Comparison of ENCODE assay signal across 16 mouse cellular contexts in the genomic region with DNA sequence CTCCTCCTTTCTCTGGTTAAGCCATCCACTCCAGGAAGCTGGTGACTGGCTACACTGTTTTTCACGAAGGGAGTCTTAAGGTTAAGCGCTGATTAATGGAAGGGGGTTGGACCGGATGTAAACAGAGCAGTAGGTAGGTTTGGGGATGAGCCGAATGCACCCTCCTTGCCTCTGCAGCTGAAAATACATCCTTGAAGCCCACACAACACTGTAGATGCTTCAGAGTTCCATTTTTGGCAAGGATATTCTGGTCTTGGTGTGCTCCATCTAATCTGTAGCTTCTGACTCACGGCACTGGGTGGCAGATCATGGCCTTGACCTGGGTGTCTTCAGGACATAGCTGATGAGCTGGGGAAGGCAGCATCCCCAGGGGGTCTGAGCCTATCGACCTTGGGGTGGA.
"Had no signal": no experiment of that assay in that cellular context is flagged by ENCODE, and none has a peak within 500 bp of the region (broad histone marks: within the 10 kb centered on the region; RNA-seq: fewer than 3 reads in every experiment).

No protein-coding gene starts in this region.

- H3K9ac ChIP-seq: limb, embryonic 13.5 days; liver, embryonic 15.5 days; neural tube, embryonic 15.5 days had no signal

- H3K27me3 ChIP-seq: limb, embryonic 13.5 days; liver, embryonic 15.5 days; neural tube, embryonic 15.5 days had no signal

- DNase-seq: kidney, adult 11 months; kidney, adult 9 months; kidney, postnatal 36 days; left cerebral cortex, postnatal 4 days; lung, adult 2 months; lung, postnatal 10 days; lung, postnatal 4 days; midbrain, embryonic 14.5 days; right cerebral cortex, postnatal 14 days; thymus, postnatal 4 days had no signal

- H3K9me3 ChIP-seq: limb, embryonic 13.5 days; liver, embryonic 15.5 days; midbrain, embryonic 10.5 days; neural tube, embryonic 15.5 days had no signal

- H3K4me2 ChIP-seq: limb, embryonic 13.5 days; liver, embryonic 15.5 days; neural tube, embryonic 15.5 days had no signal

- H3K36me3 ChIP-seq: limb, embryonic 13.5 days; liver, embryonic 15.5 days; midbrain, embryonic 10.5 days; neural tube, embryonic 15.5 days had no signal

- H3K4me3 ChIP-seq: limb, embryonic 13.5 days; liver, embryonic 15.5 days; midbrain, embryonic 10.5 days; myocyte; neural tube, embryonic 15.5 days had no signal

- H3K4me1 ChIP-seq: liver, embryonic 15.5 days had no signal

- H3K27ac ChIP-seq: kidney, postnatal 0 days; limb, embryonic 13.5 days; liver, embryonic 15.5 days; neural tube, embryonic 15.5 days had no signal
